Mouse (Mus musculus) lung, adult 2 months (tissue): ENCODE results near the gene Mrtfb.
"Not testable (repeated sequence)": the region's sequence is repeated elsewhere in the genome, so short reads cannot be mapped to it uniquely, and the experiment has no call there.

Experiments used
- CTCF ChIP-seq: fragments of 200-500 bp; IDR thresholded peaks from 2 replicates; pipeline ENCODE4 v1.5.1; 2011; ENCODE audit warnings: mild to moderate bottlenecking, low read length, control low read depth; ENCODE audit not compliant: insufficient read depth
- POLR2A ChIP-seq: fragments of 200-500 bp; IDR thresholded peaks from 2 replicates; pipeline ENCODE4 v1.6.1; 2011; ENCODE audit warnings: low read depth, mild to moderate bottlenecking, control low read depth, low read length, borderline replicate concordance; ENCODE audit errors: extremely low read depth

DNA sequence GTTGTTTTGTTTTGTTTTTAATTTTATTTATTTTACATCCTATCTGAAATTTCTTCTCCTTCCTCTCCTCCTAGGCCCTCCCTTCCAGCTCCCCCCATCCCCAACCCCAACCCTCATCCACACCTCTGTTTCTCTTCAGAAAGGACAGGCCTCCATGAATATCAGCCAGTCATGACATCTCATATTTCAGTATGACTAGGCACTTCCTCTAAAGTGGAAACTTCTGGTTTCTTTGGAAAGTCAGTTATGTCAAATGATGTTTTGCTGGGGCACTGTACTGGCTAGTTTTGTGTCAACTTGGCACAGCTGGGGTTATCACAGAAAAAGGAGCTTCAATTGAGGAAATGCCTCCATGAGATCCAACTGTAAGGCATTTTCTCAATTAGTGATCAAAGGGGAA lies 30.1 kb downstream of the Mrtfb start:
- not testable (repeated sequence) for TF ChIP-seq CTCF, POLR2A
